Mouse (Mus musculus) lung, embryonic 16.5 days (tissue): ENCODE measurements around the gene Prim2. TPM values are rescaled to one million over a fixed set of nuclear protein-coding genes. Genes with fewer than 3 reads are reported as not detected.

Experiments
- ATAC-seq: fragments of 200-750 bp; cut with Nextera tagmentation; 2 replicates; pipeline ENCODE4 v1.8.0; 2017; ENCODE audit warnings: low read depth, mild to moderate bottlenecking, moderate library complexity
- H3K27ac ChIP-seq: fragments of 300-500 bp; sonication (generic); 2 replicates; pipeline ENCODE4 v1.5.1; 2014; ENCODE audit warnings: mild to moderate bottlenecking, control low read depth, low read length
- H3K27me3 ChIP-seq: fragments of 300-500 bp; sonication (generic); 2 replicates; pipeline ENCODE4 v1.6.1; 2014; ENCODE audit warnings: low read depth, low read length, mixed read lengths; ENCODE audit not compliant: control insufficient read depth, insufficient read depth
- H3K36me3 ChIP-seq: fragments of 300-500 bp; sonication (generic); 2 replicates; pipeline ENCODE4 v1.6.1; 2014; ENCODE audit warnings: low read length; ENCODE audit not compliant: control insufficient read depth, insufficient read depth
- H3K4me1 ChIP-seq: fragments of 300-500 bp; sonication (generic); replicated peaks from 2 replicates; pipeline ENCODE4 v1.6.1; 2014; ENCODE audit warnings: low read length, mixed read lengths; ENCODE audit not compliant: control insufficient read depth, insufficient read depth
- H3K4me2 ChIP-seq: fragments of 300-500 bp; sonication (generic); 2 replicates; pipeline ENCODE4 v1.6.1; 2014; ENCODE audit warnings: low read depth, low read length, control low read depth
- H3K4me3 ChIP-seq: fragments of 300-500 bp; sonication (generic); 2 replicates; pipeline ENCODE4 v1.5.1; 2014; ENCODE audit warnings: mild to moderate bottlenecking, low read length, control low read depth
- H3K9ac ChIP-seq: fragments of 300-500 bp; sonication (generic); 2 replicates; pipeline ENCODE4 v1.6.1; 2014; ENCODE audit warnings: low read length, control low read depth
- H3K9me3 ChIP-seq: fragments of 300-500 bp; sonication (generic); 2 replicates; pipeline ENCODE4 v1.6.1; 2016; ENCODE audit warnings: low read length; ENCODE audit not compliant: control insufficient read depth
- WGBS: fragments of 180-500 bp; shearing (Covaris S2); extraction: QIAGEN DNeasy Blood & Tissue Kit; methylation state at CpG from one replicate; pipeline ENCODE4 v1.1.7; 2014; 5-methylcytosine and 5-hydroxymethylcytosine counted together
- polyA plus RNA-seq: library from polyadenylated mRNA; unstranded; fragments of >200 nt; fragmentation: Nextera tagmentation; extraction: Ambion mirVana; gene quantifications from 2 replicates; pipeline ENCODE4 v1.2.1, GENCODE M21; 2015

Prim2 gene
- polyA plus RNA-seq, 1 experiment from 2014 or later, result 37.9 TPM

DNA sequence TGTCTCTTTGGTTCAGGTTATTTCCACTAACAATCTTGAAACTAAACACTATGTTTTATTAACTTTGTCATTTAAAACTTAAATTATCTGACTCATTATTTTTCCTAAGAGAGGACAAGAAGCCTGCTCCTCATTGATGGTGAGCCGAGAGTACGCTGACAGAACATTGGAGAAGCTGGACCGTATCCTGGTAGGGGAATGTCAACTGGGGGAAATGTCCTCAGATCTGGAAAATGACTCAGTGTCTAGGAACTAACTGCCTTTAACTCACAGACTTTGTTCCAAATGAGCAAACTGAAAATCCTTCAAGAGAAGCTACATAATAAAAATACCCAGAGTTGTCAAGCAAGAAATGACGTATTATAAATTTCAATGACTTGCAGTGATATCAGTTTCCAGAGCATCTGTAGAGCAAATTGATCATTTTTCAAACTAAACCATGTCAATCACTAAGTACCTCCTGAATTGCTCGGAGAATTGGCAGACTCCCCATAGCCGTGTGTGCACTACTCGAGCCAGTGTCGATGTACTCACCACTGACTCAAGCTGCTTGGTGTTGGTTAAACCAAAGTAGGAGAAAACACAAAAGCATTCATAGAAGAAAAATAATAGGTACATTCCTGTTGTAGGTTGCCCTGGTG is 20.0 kb upstream of the Prim2 start:
- 80% methylated on average over 8 of the region's 8 CpGs for WGBS
- H3K4me1 ChIP-seq, result no peaks in the 10 kb centered on the region
- no peak for ATAC-seq
- H3K4me2 ChIP-seq, result no peak overlapping the region
- H3K9me3 ChIP-seq, result no peaks in the 10 kb centered on the region
- H3K27ac ChIP-seq, result no peak overlapping the region
- no peaks in the 10 kb centered on the region for H3K27me3 ChIP-seq
- H3K4me3 ChIP-seq, result no peak overlapping the region
- H3K36me3 ChIP-seq, result no peaks in the 10 kb centered on the region
- no peak overlapping the region for H3K9ac ChIP-seq

DNA sequence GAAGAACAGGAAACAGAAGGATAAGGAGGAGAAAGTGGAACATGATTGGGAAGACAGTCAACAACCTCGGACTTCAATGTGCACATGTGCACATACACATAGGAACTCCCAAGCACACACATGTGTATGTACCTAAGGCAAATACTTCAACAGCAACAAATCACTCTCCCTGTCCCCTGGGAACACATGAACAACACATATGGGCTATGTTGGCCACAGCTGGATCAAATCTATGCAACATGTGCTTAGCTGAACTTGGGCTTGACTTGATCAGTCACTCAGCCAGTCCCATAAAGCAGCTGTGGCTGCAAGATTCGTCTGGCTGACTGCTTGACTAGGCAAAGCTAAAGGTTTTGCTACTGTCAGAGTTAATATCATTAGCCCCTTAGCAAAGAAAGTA is 19.2 kb upstream of the Prim2 start:
- H3K27me3 ChIP-seq, result no peaks in the 10 kb centered on the region
- H3K36me3 ChIP-seq, result no peaks in the 10 kb centered on the region
- no peak overlapping the region for H3K4me3 ChIP-seq
- H3K9me3 ChIP-seq, result no peaks in the 10 kb centered on the region
- H3K9ac ChIP-seq, result no peak overlapping the region
- 54% methylated on average over 2 of the region's 2 CpGs for WGBS
- ATAC-seq, result no peak
- H3K4me1 ChIP-seq, result no peaks in the 10 kb centered on the region
- H3K27ac ChIP-seq, result no peak overlapping the region
- H3K4me2 ChIP-seq, result no peak overlapping the region

DNA sequence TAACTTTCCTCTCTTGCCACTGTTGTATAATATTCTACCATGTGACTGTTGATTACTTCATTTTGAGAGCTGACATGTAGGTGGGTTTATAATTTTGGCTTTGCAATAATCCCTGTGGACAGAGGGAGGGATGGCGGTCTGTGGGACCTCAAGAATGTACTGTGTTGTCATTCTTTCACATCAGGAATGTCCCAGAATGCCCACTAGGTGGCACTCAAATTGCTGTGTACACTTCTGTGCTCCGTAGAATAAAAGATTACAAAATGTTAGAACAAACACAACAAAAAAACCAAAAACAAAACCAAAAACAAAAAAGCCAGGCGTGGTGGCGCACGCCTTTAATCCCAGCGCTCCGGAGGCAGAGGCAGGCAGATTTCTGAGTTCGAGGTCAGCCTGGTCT is 14.9 kb upstream of the Prim2 start:
- 57% methylated on average over 8 of the region's 8 CpGs for WGBS
- H3K9ac ChIP-seq, result no peak overlapping the region
- no peak overlapping the region for H3K27ac ChIP-seq
- H3K4me2 ChIP-seq, result no peak overlapping the region
- no peak overlapping the region for H3K4me3 ChIP-seq
- H3K4me1 ChIP-seq, result no peaks in the 10 kb centered on the region
- no peaks in the 10 kb centered on the region for H3K27me3 ChIP-seq
- ATAC-seq, result no peak
- no peaks in the 10 kb centered on the region for H3K9me3 ChIP-seq
- no peaks in the 10 kb centered on the region for H3K36me3 ChIP-seq

DNA sequence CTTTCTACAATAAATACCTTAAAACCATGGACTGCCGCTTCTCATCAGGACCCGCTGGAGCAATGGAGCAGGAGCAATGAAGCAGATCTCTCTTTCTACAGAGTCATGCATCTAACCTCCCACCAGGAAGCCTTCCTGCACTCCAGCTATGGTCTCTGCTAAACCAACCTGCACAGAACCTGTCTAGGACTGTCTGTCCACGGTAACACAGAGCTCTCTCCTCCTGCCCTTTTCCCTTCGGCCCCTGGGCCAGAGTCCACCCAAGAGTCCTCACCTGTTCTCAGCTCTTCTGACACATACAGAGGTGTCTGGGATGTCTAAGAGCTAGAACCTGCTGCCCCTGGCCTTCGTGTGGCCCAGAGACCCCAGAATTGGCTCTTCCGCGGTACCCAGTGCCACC is 11.3 kb upstream of the Prim2 start:
- ATAC-seq, result no peak
- Histone ChIP-seq H3K4me3 (no peak overlapping the region), H3K4me1 (no peaks in the 10 kb centered on the region), H3K9ac (no peak overlapping the region), H3K27me3 (no peaks in the 10 kb centered on the region), H3K36me3 (no peaks in the 10 kb centered on the region), H3K9me3 (no peaks in the 10 kb centered on the region), H3K27ac (no peak overlapping the region), H3K4me2 (no peak overlapping the region)
- 86% methylated on average over 7 of the region's 7 CpGs for WGBS

DNA sequence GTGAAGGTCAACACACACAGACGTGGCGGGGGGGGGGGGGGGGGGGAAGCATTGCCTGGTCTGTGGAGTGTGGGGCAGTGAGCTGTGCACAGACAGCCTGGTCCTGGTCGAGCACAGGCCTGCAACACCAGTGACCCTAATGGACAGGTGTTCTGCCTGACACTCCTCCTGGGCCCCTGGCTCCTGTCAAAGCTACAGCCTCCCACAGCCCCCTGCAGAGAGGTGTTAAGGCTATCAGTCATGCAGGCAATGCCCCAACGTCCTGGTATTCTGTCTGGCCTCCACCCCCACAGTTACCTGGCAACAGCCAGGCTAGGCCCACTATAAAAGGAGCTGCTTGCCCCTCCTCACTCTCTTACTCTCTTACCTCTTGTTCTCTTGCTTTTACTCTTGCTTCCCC is 10.8 kb upstream of the Prim2 start:
- 30% methylated on average over 3 of the region's 4 CpGs for WGBS
- Histone ChIP-seq H3K36me3 (no peaks in the 10 kb centered on the region), H3K27me3 (no peaks in the 10 kb centered on the region), H3K4me3 (no peak overlapping the region), H3K9me3 (no peaks in the 10 kb centered on the region), H3K27ac (no peak overlapping the region), H3K9ac (no peak overlapping the region), H3K4me1 (no peaks in the 10 kb centered on the region), H3K4me2 (no peak overlapping the region)
- ATAC-seq, result no peak

DNA sequence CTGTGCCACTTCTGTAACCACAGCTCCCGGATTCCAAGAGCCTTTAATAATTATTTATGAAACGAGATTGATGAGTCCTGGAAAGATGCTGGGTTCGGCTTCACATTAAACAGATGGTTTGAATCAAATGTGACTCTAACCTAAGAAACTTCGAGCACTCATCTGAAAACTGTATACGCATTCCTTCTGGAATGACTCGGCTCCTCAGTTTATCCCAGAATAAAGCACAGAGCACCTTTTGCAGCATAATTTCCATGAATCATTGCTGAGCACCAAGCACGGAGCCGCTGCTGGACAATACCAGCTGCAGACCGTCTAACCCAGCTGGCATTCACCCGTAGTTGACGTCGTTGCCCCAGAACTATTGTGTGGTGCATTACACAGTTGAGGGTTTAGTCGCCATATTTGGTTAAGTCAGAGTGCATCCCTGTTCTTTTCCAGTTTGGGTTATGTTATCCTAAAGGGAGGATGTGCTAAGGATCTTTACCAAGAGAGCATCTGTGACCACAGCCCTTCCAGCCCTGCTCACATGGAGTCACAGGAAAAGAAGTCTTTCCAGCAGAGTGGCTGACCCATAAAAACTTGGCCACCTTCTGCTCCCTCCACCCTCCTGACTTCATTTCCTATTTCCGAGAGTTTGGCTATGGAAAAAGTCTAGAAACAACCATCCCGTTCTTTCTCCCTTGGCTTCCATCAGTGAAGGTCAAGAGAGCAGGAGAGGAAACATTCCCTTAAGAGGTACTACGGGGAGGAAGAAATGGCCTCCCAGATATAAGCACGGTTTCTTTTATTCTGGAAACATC is 3.8 kb upstream of the Prim2 start:
- H3K9ac ChIP-seq, result no peak overlapping the region
- H3K4me1 ChIP-seq, result peaks cover 2% of the 10 kb centered on the region
- 53% methylated on average over 17 of the region's 17 CpGs for WGBS
- H3K4me3 ChIP-seq, result no peak overlapping the region
- no peak overlapping the region for H3K4me2 ChIP-seq
- ATAC-seq, result no peak
- no peak overlapping the region for H3K27ac ChIP-seq
- no peaks in the 10 kb centered on the region for H3K27me3 ChIP-seq
- H3K36me3 ChIP-seq, result no peaks in the 10 kb centered on the region
- no peaks in the 10 kb centered on the region for H3K9me3 ChIP-seq

DNA sequence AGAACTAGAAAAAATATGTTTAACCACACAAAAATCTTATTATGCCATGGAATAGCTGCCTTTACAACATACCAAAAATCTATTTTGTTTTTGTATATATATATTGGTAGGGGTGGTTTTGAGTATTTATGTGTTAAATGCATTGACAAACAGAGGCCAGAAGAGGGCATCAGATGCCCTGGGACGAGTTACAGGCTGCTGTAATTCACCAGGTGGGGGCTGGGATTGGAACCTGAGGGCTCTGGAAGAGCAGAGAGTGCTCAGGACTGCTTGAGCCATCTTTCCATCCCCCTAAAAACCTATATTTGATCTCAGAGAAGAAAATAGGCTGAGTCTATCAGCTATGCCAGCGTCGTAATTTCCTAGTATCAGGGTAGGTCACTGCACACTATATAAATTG is 2.9 kb upstream of the Prim2 start:
- Histone ChIP-seq H3K36me3 (no peaks in the 10 kb centered on the region), H3K9ac (no peak overlapping the region), H3K27ac (no peak overlapping the region), H3K4me2 (no peak overlapping the region), H3K27me3 (no peaks in the 10 kb centered on the region), H3K4me1 (peaks cover 2% of the 10 kb centered on the region), H3K9me3 (no peaks in the 10 kb centered on the region), H3K4me3 (no peak overlapping the region)
- ATAC-seq, result no peak
- WGBS, result 21% methylated on average over 3 of the region's 3 CpGs

DNA sequence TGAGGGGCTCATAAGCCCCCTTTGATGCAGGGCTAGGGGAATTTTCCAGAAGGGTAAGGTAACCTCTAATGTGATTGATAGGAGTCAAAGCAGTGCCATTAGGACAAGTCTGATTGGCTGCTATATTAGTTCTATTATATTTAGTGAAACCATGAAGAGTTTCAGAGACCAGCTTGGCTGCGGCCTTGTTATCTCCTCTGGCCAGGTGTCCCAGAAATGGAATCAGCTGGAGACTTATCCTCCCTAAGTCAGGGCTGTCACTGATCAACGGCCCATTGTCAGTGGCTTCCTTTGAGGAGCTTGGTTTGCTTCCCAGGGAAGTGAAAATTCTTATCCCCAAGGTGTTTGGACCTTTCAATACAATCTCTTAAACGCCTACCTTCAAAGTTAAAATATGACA is 2.5 kb upstream of the Prim2 start:
- 62% methylated on average over 3 of the region's 3 CpGs for WGBS
- Histone ChIP-seq H3K9ac (no peak overlapping the region), H3K4me2 (no peak overlapping the region), H3K9me3 (no peaks in the 10 kb centered on the region), H3K4me1 (peaks cover 2% of the 10 kb centered on the region), H3K36me3 (no peaks in the 10 kb centered on the region), H3K27ac (no peak overlapping the region), H3K27me3 (no peaks in the 10 kb centered on the region), H3K4me3 (no peak overlapping the region)
- ATAC-seq, result no peak

DNA sequence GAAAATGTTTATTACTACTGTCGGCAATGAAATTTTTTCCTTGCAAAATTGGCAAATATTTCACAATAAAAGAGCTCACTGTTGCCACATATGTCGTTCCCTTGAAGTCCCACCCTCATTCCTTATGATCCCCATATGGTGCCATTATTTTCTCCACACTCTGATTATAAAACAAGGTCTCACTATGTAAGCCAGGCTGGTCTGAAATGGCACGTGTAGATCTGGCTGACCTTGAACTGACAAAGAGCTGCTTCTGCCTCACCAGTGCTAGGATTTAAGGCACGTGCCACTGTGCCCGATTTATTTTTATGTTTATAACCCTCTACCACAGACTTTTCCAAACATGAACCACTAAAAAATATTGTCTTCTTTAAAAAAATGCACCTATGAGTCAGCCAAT is 1.8 kb upstream of the Prim2 start:
- H3K9ac ChIP-seq, result no peak overlapping the region
- no peaks in the 10 kb centered on the region for H3K27me3 ChIP-seq
- WGBS, result 62% methylated on average over 5 of the region's 5 CpGs
- ATAC-seq, result no peak
- H3K27ac ChIP-seq, result no peak overlapping the region
- peaks cover 2% of the 10 kb centered on the region for H3K4me1 ChIP-seq
- H3K4me3 ChIP-seq, result no peak overlapping the region
- peaks cover 2% of the 10 kb centered on the region; the same call in 1 of the 2 replicates for H3K36me3 ChIP-seq
- no peaks in the 10 kb centered on the region for H3K9me3 ChIP-seq
- H3K4me2 ChIP-seq, result no peak overlapping the region
